Mouse (Mus musculus) CH12.LX (cell line): ENCODE results near the gene Clk1. TPM values are rescaled to one million over a fixed set of nuclear protein-coding genes. Genes with fewer than 3 reads are reported as not detected.
A peak's percentile ranks its signal among the peaks of the same experiment; 100 is the strongest.

Source experiments
- DNase-seq: peaks from one replicate; pipeline ENCODE4 v3.0.0-alpha.2; 2013; ENCODE audit errors: extremely low read depth
- H3K27ac ChIP-seq: 2 replicates; pipeline ENCODE4 v1.5.1; 2012; ENCODE audit warnings: low read depth, mild to moderate bottlenecking, control low read depth, moderate library complexity; ENCODE audit not compliant: insufficient read depth
- H3K27me3 ChIP-seq: replicated peaks from 2 replicates; pipeline ENCODE3; 2012; ENCODE audit warnings: inconsistent platforms
- H3K36me3 ChIP-seq, 2 experiments: replicated peaks in 1 of 2; 2 replicates each; pipeline versions ENCODE3 to v1.6.1; 2012; ENCODE audit warnings: inconsistent platforms in 1 of 2, low read length in 1 of 2, mild to moderate bottlenecking in 1 of 2, mixed read lengths in 1 of 2, moderate library complexity in 1 of 2; ENCODE audit not compliant: control insufficient read depth in 1 of 2, insufficient read depth in 1 of 2
- H3K4me1 ChIP-seq, 2 experiments: 2 replicates each; pipeline ENCODE4 v1.6.1; 2012; ENCODE audit warnings: inconsistent platforms in 1 of 2, moderate library complexity in 1 of 2; ENCODE audit not compliant: insufficient read depth in 2 of 2, control insufficient read depth in 1 of 2
- H3K4me2 ChIP-seq: 2 replicates; pipeline ENCODE4 v1.6.1; 2012; ENCODE audit warnings: low read depth, mild to moderate bottlenecking, control low read depth; ENCODE audit not compliant: poor library complexity, insufficient read depth, severe bottlenecking
- H3K4me3 ChIP-seq, 3 experiments: fragments of 150-350 bp in 1 of 3; sonication (generic) in 1 of 3; replicated peaks in 1 of 3; 2 replicates each; pipeline versions ENCODE3 to v1.5.1; 2011 to 2012; ENCODE audit warnings: low read depth in 2 of 3, low read length in 2 of 3, mild to moderate bottlenecking in 2 of 3, moderate library complexity in 2 of 3, control low read depth in 1 of 3, improper control_type of control experiment in 1 of 3, inconsistent platforms in 1 of 3, mixed read lengths in 1 of 3; ENCODE audit not compliant: poor library complexity in 1 of 3
- H3K79me2 ChIP-seq: replicated peaks from 2 replicates; pipeline ENCODE4 v1.6.1; 2012; ENCODE audit warnings: mild to moderate bottlenecking, moderate library complexity; ENCODE audit not compliant: control insufficient read depth, poor library complexity, insufficient read depth, severe bottlenecking; ENCODE audit errors: extremely low read depth
- H3K9ac ChIP-seq: 2 replicates; pipeline ENCODE4 v1.6.1; 2012; ENCODE audit warnings: low read depth, mild to moderate bottlenecking, control low read depth, moderate library complexity; ENCODE audit not compliant: insufficient read depth
- H3K9me3 ChIP-seq: replicated peaks from 2 replicates; pipeline ENCODE3; 2012; ENCODE audit warnings: low read length, inconsistent platforms, mixed read lengths
- CHD1 ChIP-seq: IDR thresholded peaks from 2 replicates; pipeline ENCODE4 v1.6.1; 2012; ENCODE audit warnings: low read depth, low read length, improper control_type of control experiment, inconsistent platforms
- CTCF ChIP-seq, 2 experiments: IDR thresholded peaks in 1 of 2; conservative IDR thresholded peaks in 1 of 2; 2 replicates each; pipeline ENCODE4 v1.5.1; 2011 to 2012; ENCODE audit warnings: low read depth in 2 of 2, low read length in 2 of 2, improper control_type of control experiment in 1 of 2, inconsistent platforms in 1 of 2, mild to moderate bottlenecking in 1 of 2, moderate library complexity in 1 of 2
- E2F4 ChIP-seq: IDR thresholded peaks from 2 replicates; pipeline ENCODE4 v1.6.1; 2011; ENCODE audit warnings: low read depth, low read length, improper control_type of control experiment; ENCODE audit not compliant: insufficient replicate concordance
- ELF1 ChIP-seq: IDR thresholded peaks from 2 replicates; pipeline ENCODE4 v1.6.1; 2014; ENCODE audit warnings: low read depth, mild to moderate bottlenecking, inconsistent platforms, low read length, improper control_type of control experiment
- EP300 ChIP-seq: IDR thresholded peaks from 2 replicates; pipeline ENCODE4 v1.6.1; 2011; ENCODE audit warnings: low read length, improper control_type of control experiment
- ETS1 ChIP-seq: conservative IDR thresholded peaks from 2 replicates; pipeline ENCODE4 v1.6.1; 2012; ENCODE audit warnings: low read depth, mild to moderate bottlenecking, inconsistent platforms, low read length, improper control_type of control experiment, moderate library complexity
- HCFC1 ChIP-seq: IDR thresholded peaks from 2 replicates; pipeline ENCODE4 v1.6.1; 2012; ENCODE audit warnings: low read depth, mild to moderate bottlenecking, inconsistent platforms, low read length, improper control_type of control experiment
- IRF4 ChIP-seq: IDR thresholded peaks from 2 replicates; pipeline ENCODE4 v1.6.1; 2014; ENCODE audit warnings: low read depth, mild to moderate bottlenecking, inconsistent platforms, low read length, improper control_type of control experiment
- JUN ChIP-seq: IDR thresholded peaks from 2 replicates; pipeline ENCODE4 v1.6.1; 2011; ENCODE audit warnings: low read depth, mild to moderate bottlenecking, low read length, improper control_type of control experiment, moderate library complexity; ENCODE audit not compliant: insufficient read depth
- KAT2A ChIP-seq: IDR thresholded peaks from 2 replicates; pipeline ENCODE4 v1.6.1; 2012; ENCODE audit warnings: low read length, improper control_type of control experiment, inconsistent platforms; ENCODE audit not compliant: insufficient replicate concordance
- MAX ChIP-seq: IDR thresholded peaks from 2 replicates; pipeline ENCODE4 v1.6.1; 2011; ENCODE audit warnings: low read length, improper control_type of control experiment
- MXI1 ChIP-seq: IDR thresholded peaks from 2 replicates; pipeline ENCODE4 v1.6.1; 2011; ENCODE audit warnings: mild to moderate bottlenecking, low read depth, low read length, improper control_type of control experiment
- MYC ChIP-seq: IDR thresholded peaks from 2 replicates; pipeline ENCODE4 v1.6.1; 2011; ENCODE audit warnings: low read depth, mild to moderate bottlenecking, improper control_type of control experiment, low read length
- PAX5 ChIP-seq: IDR thresholded peaks from 2 replicates; pipeline ENCODE4 v1.6.1; 2012; ENCODE audit warnings: low read length, inconsistent platforms, mixed read lengths
- POLR2A ChIP-seq: IDR thresholded peaks from 2 replicates; pipeline ENCODE4 v1.6.1; 2011; ENCODE audit warnings: low read depth, mild to moderate bottlenecking, improper control_type of control experiment, low read length
- POLR2AphosphoS2 ChIP-seq: IDR thresholded peaks from 2 replicates; pipeline ENCODE4 v1.6.1; 2011; ENCODE audit warnings: low read depth, low read length, improper control_type of control experiment
- SIN3A ChIP-seq: IDR thresholded peaks from 2 replicates; pipeline ENCODE4 v1.6.1; 2012; ENCODE audit warnings: low read length, improper control_type of control experiment, inconsistent platforms
- SMC3 ChIP-seq: IDR thresholded peaks from 2 replicates; pipeline ENCODE4 v1.6.1; 2011; ENCODE audit warnings: low read depth, low read length, improper control_type of control experiment
- ZC3H11A ChIP-seq: IDR thresholded peaks from 2 replicates; pipeline ENCODE4 v1.6.1; 2012; ENCODE audit warnings: low read depth, mild to moderate bottlenecking, inconsistent platforms, low read length, improper control_type of control experiment
- ZKSCAN1 ChIP-seq: IDR thresholded peaks from 2 replicates; pipeline ENCODE4 v1.6.1; 2012; ENCODE audit warnings: low read depth, inconsistent platforms, low read length, improper control_type of control experiment, borderline replicate concordance
- ZMIZ1 ChIP-seq: IDR thresholded peaks from 2 replicates; pipeline ENCODE4 v1.6.1; 2012; ENCODE audit warnings: low read depth, mild to moderate bottlenecking, inconsistent platforms, low read length, improper control_type of control experiment
- ZNF384 ChIP-seq: IDR thresholded peaks from 2 replicates; pipeline ENCODE4 v1.6.1; 2012; ENCODE audit warnings: low read depth, low read length, improper control_type of control experiment, inconsistent platforms
- dilution Hi-C: fragments of 300-500 bp; cut with MboI; formaldehyde crosslinking; loops from 2 replicates; pipeline ENCODE4 v1.14.3; 2020; ENCODE audit warnings: low sequenced_read_pairs; ENCODE audit not compliant: extremely low pct_unique_long_range_greater_than_20kb, extremely low pct_ligation_motif_present
- in situ Hi-C: fragments of 300-500 bp; cut with MboI; formaldehyde crosslinking; loops from 3 replicates; pipeline ENCODE4 v1.14.3; 2019; ENCODE audit warnings: low sequenced_read_pairs, low pct_ligation_motif_present, low pct_unique_long_range_greater_than_20kb, mixed read lengths
- polyA plus RNA-seq: library from polyadenylated mRNA; unstranded; fragments of >175 nt; gene quantifications from 2 replicates; pipeline ENCODE4 v1.2.1, GENCODE M21; 2012; ENCODE audit warnings: low read depth; ENCODE audit not compliant: insufficient read length
- total RNA-seq, 2 experiments: library from RNA; depleted of rRNA; stranded (reverse); fragments of 300-350 nt in 1 of 2; fragments of >200 nt in 1 of 2; gene quantifications; 2 replicates each; pipeline ENCODE4 v1.2.3; 2012 to 2014

Clk1 gene
- total and polyA plus RNA-seq, 3 experiments: 107 to 209 (median 119) TPM

GRCm38 (mm10) chr1:58407321-58407720, 16.5 kb downstream of the Clk1 start:
- no peak for TF ChIP-seq PAX5
- no peak for TF ChIP-seq JUN
- TF ChIP-seq ZC3H11A: no peak
- TF ChIP-seq HCFC1: no peak
- 0 out of 2 replicates have a peak, but pooled peaks have one; percentile 25 for TF ChIP-seq ZMIZ1
- Histone ChIP-seq H3K4me2 (no peak overlapping the region), H3K9me3 (no peaks in the 10 kb centered on the region), H3K9ac (no peak overlapping the region), H3K4me3 (no peak overlapping the region), H3K27me3 (no peaks in the 10 kb centered on the region), H3K36me3 (peaks cover 52 to 73% of the 10 kb centered on the region in 2 experiments), H3K4me1 (no peaks in the 10 kb centered on the region), H3K79me2 (no peaks in the 10 kb centered on the region), H3K27ac (no peak overlapping the region)
- dilution Hi-C loops: no loop called here
- in situ Hi-C loops: no loop called here
- DNase-seq: no peak

- dilution Hi-C loops: no loop called here
- H3K27ac ChIP-seq: no peak overlapping the region
- H3K27me3 ChIP-seq: no peaks in the 10 kb centered on the region
- no peak overlapping the region for H3K4me3 ChIP-seq
- H3K9me3 ChIP-seq: no peaks in the 10 kb centered on the region
- in situ Hi-C loops: no loop called here
- DNase-seq: no peak
- no peaks in the 10 kb centered on the region for H3K4me1 ChIP-seq
- H3K9ac ChIP-seq: no peak overlapping the region
- H3K4me2 ChIP-seq: no peak overlapping the region
- TF ChIP-seq POLR2AphosphoS2 (no peak), SIN3A (no peak), ZMIZ1 (no peak), MAX (no peak), EP300 (no peak), ZKSCAN1 (no peak), E2F4 (no peak), ETS1 (no peak), IRF4 (no peak), KAT2A (no peak), CHD1 (no peak), ELF1 (no peak), MYC (no peak), SMC3 (no peak), POLR2A (no peak), MXI1 (no peak), ZNF384 (no peak), CTCF (conservative IDR thresholded peaks at IDR 0.05 in 1 of 2, IDR thresholded peaks at IDR 0.05 in 1 of 2; ENCODE audit: low read depth in 2 of 2, low read length in 2 of 2) (no peak), JUN (no peak)
- peaks cover 56 to 77% of the 10 kb centered on the region in 2 experiments for H3K36me3 ChIP-seq
- H3K79me2 ChIP-seq: peaks cover 7% of the 10 kb centered on the region; the same call in 1 of the 2 replicates
Observed at GRCm38 (mm10) chr1:58403745-58404144, 20.1 kb downstream of the Clk1 start.
